ENCODE assay signal across 8 mouse cellular contexts in the genomic region with DNA sequence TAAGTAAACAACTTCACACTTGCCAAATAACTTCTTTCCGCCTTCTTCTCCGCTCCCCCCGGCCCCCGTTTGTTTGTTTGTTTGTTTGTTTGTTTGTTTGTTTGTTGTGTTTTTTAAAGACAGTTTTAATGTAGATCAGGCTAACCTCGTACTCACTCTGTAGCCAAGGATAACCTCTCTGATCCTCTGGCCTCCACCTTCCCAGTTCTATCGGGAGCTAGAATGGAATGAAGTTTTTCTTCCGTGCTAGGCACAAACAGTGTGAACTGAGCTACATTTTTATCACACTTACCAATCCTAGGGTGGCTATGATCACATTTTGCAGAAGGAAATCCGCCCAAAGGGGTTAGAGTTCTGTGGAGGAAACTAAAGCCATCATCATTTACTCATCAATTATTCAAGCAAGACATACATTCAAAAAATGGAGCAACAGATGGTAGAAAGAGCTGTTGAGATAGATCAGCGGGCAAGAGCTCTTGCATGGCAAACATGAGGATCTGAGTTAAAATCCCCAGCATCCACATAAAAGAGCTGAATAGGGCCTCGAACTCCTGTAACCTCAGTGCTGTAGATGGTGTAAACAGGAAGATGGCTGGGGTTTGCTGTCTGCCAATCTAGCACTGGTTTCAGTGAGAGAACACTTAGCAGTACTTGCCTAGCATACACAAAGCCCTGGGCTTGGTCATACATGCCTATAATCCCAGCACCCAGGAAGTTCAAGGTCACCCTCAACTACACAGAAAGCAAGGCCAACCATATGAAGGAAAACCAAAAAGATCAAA. TPM values are rescaled to one million over a fixed set of nuclear protein-coding genes. Genes with fewer than 3 reads are reported as not detected.
DNase-seq lines count a peak whose midpoint lies in the region; ATAC-seq and TF ChIP-seq lines count a peak whose summit lies in the region.

No protein-coding gene starts in this region.

- intact Hi-C loops in left cerebral cortex, postnatal 4 days (cut with DNase I) = no loop called here

- H3K36me3 ChIP-seq in embryonic facial prominence, embryonic 14.5 days (ENCODE audit: control insufficient read depth, insufficient read depth, low read length) = no peaks in the 10 kb centered on the region
- no peaks in the 10 kb centered on the region for H3K36me3 ChIP-seq in hindbrain, postnatal 0 days (ENCODE audit: insufficient read depth, low read length)

- no peak overlapping the region for H3K27ac ChIP-seq in layer of hippocampus, adult 2 months
- H3K27ac ChIP-seq in embryonic facial prominence, embryonic 14.5 days (replicated peaks; ENCODE audit: low read depth, low read length) = no peak overlapping the region; the same call in 1 of the 2 replicates
- no peak overlapping the region for H3K27ac ChIP-seq in hindbrain, postnatal 0 days

- no peak overlapping the region for H3K9ac ChIP-seq in embryonic facial prominence, embryonic 14.5 days (ENCODE audit: low read depth, low read length)
- no peak overlapping the region for H3K9ac ChIP-seq in hindbrain, postnatal 0 days (replicated peaks; ENCODE audit: low read length)

- WGBS in embryonic facial prominence, embryonic 14.5 days = 50% methylated on average over 10 of the region's 10 CpGs
- 43% methylated on average over 10 of the region's 10 CpGs for WGBS in hindbrain, postnatal 0 days

- no peak for TF ChIP-seq CTCF in layer of hippocampus, adult 2 months (conservative IDR thresholded peaks at IDR 0.05)
- no peak for TF ChIP-seq CTCF in hindbrain, postnatal 0 days (IDR thresholded peaks at IDR 0.05; ENCODE audit: low read depth)

- H3K9me3 ChIP-seq in embryonic facial prominence, embryonic 14.5 days (ENCODE audit: control insufficient read depth, low read length) = no peaks in the 10 kb centered on the region
- H3K9me3 ChIP-seq in hindbrain, postnatal 0 days (ENCODE audit: low read length) = no peaks in the 10 kb centered on the region

- 0 out of 2 replicates have a peak, but pooled peaks cover 4% of the 10 kb centered on the region for H3K4me1 ChIP-seq in embryonic facial prominence, embryonic 14.5 days (ENCODE audit: control insufficient read depth, insufficient read depth, low read length)
- no peaks in the 10 kb centered on the region for H3K4me1 ChIP-seq in hindbrain, postnatal 0 days (ENCODE audit: insufficient read depth, low read length)

- H3K4me2 ChIP-seq in embryonic facial prominence, embryonic 14.5 days (ENCODE audit: low read depth, low read length) = peak overlapping the region; percentile 77
- H3K4me2 ChIP-seq in hindbrain, postnatal 0 days (ENCODE audit: low read depth, low read length) = peak overlapping the region; percentile 86

- DNase-seq in layer of hippocampus, adult 2 months (ENCODE audit: low spot score in 2 of 2) = no peak
- DNase-seq in layer of hippocampus, postnatal 10 days (ENCODE audit: low spot score in 2 of 2) = no peak
- no peak for DNase-seq in embryonic facial prominence, embryonic 14.5 days (ENCODE audit: low spot score)
- DNase-seq in hindbrain, postnatal 0 days (ENCODE audit: low spot score) = no peak
- DNase-seq in naive thymus-derived CD4-positive, alpha-beta T cell, adult 2 months (ENCODE audit: low read depth) = peak; percentile 36
- no peak for DNase-seq in left cerebral cortex, postnatal 4 days
- no peak for DNase-seq in layer of hippocampus, postnatal 25 days (ENCODE audit: extremely low spot score in 1 of 2, low spot score in 1 of 2)
- DNase-seq in gastrocnemius, postnatal 25 days = no peak

- H3K4me3 ChIP-seq in layer of hippocampus, adult 2 months = peak overlapping the region; percentile 97
- peak overlapping the region; percentile 91 for H3K4me3 ChIP-seq in embryonic facial prominence, embryonic 14.5 days (ENCODE audit: low read depth, low read length)
- peak overlapping the region; percentile 88 for H3K4me3 ChIP-seq in hindbrain, postnatal 0 days (ENCODE audit: low read length)

- no peak for ATAC-seq in embryonic facial prominence, embryonic 14.5 days (ENCODE audit: low read depth)
- peak; percentile 4; the same call in 1 of the 2 replicates for ATAC-seq in hindbrain, postnatal 0 days

- no peaks in the 10 kb centered on the region for H3K27me3 ChIP-seq in embryonic facial prominence, embryonic 14.5 days (replicated peaks; ENCODE audit: control insufficient read depth, insufficient read depth, low read length)
- no peaks in the 10 kb centered on the region for H3K27me3 ChIP-seq in hindbrain, postnatal 0 days (ENCODE audit: insufficient read depth, low read length)

RNA-seq across cellular contexts. Expression of gene March2, which starts 0.7 kb away (rescaled TPM):
- total RNA-seq in layer of hippocampus, adult 2 months (2021) = 10 to 100 TPM; 84.7 to 86.1 TPM
- 10 to 100 TPM; 74.1 to 76.0 TPM for total RNA-seq in layer of hippocampus, postnatal 10 days (2021)
- polyA plus RNA-seq in embryonic facial prominence, embryonic 14.5 days (2014; fragmentation: Nextera tagmentation; extraction: Ambion mirVana) = 62.2 and 63.9 TPM in 2 replicates
- total RNA-seq in hindbrain, postnatal 0 days (2014; rRNA removed) = 118 and 137 TPM in 2 replicates
- 73.8 and 77.1 TPM in 2 replicates for polyA plus RNA-seq in hindbrain, postnatal 0 days (2015; fragmentation: Nextera tagmentation; extraction: Ambion mirVana)
- 10 to 100 TPM; 66.9 to 73.5 TPM for total RNA-seq in left cerebral cortex, postnatal 4 days (2021)
- total RNA-seq in layer of hippocampus, postnatal 25 days (2021) = 10 to 100 TPM; 80.9 to 84.4 TPM
- total RNA-seq in gastrocnemius, postnatal 25 days (2021) = 10 to 100 TPM; 89.8 to 90.4 TPM

RNA-seq across cellular contexts. Expression of gene Hnrnpm, which starts 32.5 kb away (rescaled TPM):
- 100 to 1,000 TPM; 164 to 178 TPM for total RNA-seq in layer of hippocampus, adult 2 months (2021)
- total RNA-seq in layer of hippocampus, postnatal 10 days (2021) = 100 to 1,000 TPM; 138 to 167 TPM
- 266 and 275 TPM in 2 replicates for polyA plus RNA-seq in embryonic facial prominence, embryonic 14.5 days (2014; fragmentation: Nextera tagmentation; extraction: Ambion mirVana)
- 49.2 and 55.7 TPM in 2 replicates for total RNA-seq in hindbrain, postnatal 0 days (2014; rRNA removed)
- polyA plus RNA-seq in hindbrain, postnatal 0 days (2015; fragmentation: Nextera tagmentation; extraction: Ambion mirVana) = 124 and 133 TPM in 2 replicates
- total RNA-seq in left cerebral cortex, postnatal 4 days (2021) = 100 to 1,000 TPM; 178 to 195 TPM
- 100 to 1,000 TPM; 129 to 152 TPM for total RNA-seq in layer of hippocampus, postnatal 25 days (2021)
- 10 to 100 TPM; 62.7 to 70.9 TPM for total RNA-seq in gastrocnemius, postnatal 25 days (2021)

RNA-seq across cellular contexts. Expression of gene Rab11b, which starts 41.2 kb away (rescaled TPM):
- total RNA-seq in layer of hippocampus, adult 2 months (2021) = 100 to 1,000 TPM; 306 to 322 TPM
- 100 to 1,000 TPM; 252 to 307 TPM for total RNA-seq in layer of hippocampus, postnatal 10 days (2021)
- polyA plus RNA-seq in embryonic facial prominence, embryonic 14.5 days (2014; fragmentation: Nextera tagmentation; extraction: Ambion mirVana) = 156 and 181 TPM in 2 replicates
- 123 and 163 TPM in 2 replicates for total RNA-seq in hindbrain, postnatal 0 days (2014; rRNA removed)
- 546 and 583 TPM in 2 replicates for polyA plus RNA-seq in hindbrain, postnatal 0 days (2015; fragmentation: Nextera tagmentation; extraction: Ambion mirVana)
- total RNA-seq in left cerebral cortex, postnatal 4 days (2021) = 100 to 1,000 TPM; 361 to 382 TPM
- total RNA-seq in layer of hippocampus, postnatal 25 days (2021) = 100 to 1,000 TPM; 304 to 328 TPM
- total RNA-seq in gastrocnemius, postnatal 25 days (2021) = 100 to 1,000 TPM; 125 to 136 TPM
